9 mouse cellular contexts compared by ENCODE assay signal in genomic region chr1:97918495-97918894, GRCm38 (mm10).
A peak's percentile ranks its signal among the peaks of the same experiment; 100 is the strongest.
DNase-seq lines count a peak whose midpoint lies in the region; ATAC-seq and TF ChIP-seq lines count a peak whose summit lies in the region.
"Had no signal": no experiment of that assay in that cellular context is flagged by ENCODE, and none has a peak within 500 bp of the region (broad histone marks: within the 10 kb centered on the region; RNA-seq: fewer than 3 reads in every experiment).

No protein-coding gene starts in this region.

- no peak overlapping the region for H3K4me3 ChIP-seq in forebrain, embryonic 14.5 days (ENCODE audit: low read depth, low read length)
- H3K4me3 ChIP-seq in forebrain, postnatal 0 days (ENCODE audit: low read depth, low read length): no peak overlapping the region
- H3K4me3 ChIP-seq in kidney, embryonic 14.5 days (ENCODE audit: low read length): no peak overlapping the region

- WGBS in forebrain, embryonic 14.5 days: 83% methylated on average over 8 of the region's 8 CpGs
- WGBS in forebrain, postnatal 0 days: 81% methylated on average over 8 of the region's 8 CpGs
- WGBS in kidney, embryonic 14.5 days: 15% methylated on average over 8 of the region's 8 CpGs

- H3K27me3 ChIP-seq in forebrain, embryonic 14.5 days (replicated peaks; ENCODE audit: control insufficient read depth, insufficient read depth, low read length): no peaks in the 10 kb centered on the region
- H3K27me3 ChIP-seq in forebrain, postnatal 0 days (ENCODE audit: insufficient read depth, low read length): no peaks in the 10 kb centered on the region
- no peaks in the 10 kb centered on the region for H3K27me3 ChIP-seq in kidney, embryonic 14.5 days (ENCODE audit: control insufficient read depth, insufficient read depth, low read length)

- no peak overlapping the region for H3K9ac ChIP-seq in forebrain, embryonic 14.5 days (ENCODE audit: low read length)
- no peak overlapping the region for H3K9ac ChIP-seq in forebrain, postnatal 0 days
- no peak overlapping the region for H3K9ac ChIP-seq in kidney, embryonic 14.5 days (ENCODE audit: low read depth, low read length)

- no peak for DNase-seq in forebrain, embryonic 14.5 days (ENCODE audit: low spot score)
- DNase-seq in forebrain, postnatal 0 days: no peak
- DNase-seq in embryo, embryonic 10.5 days (ENCODE audit: low spot score): peak; percentile 30
- peak; percentile 73 for DNase-seq in lung, postnatal 10 days
- DNase-seq in cerebellum, postnatal 36 days: no peak
- DNase-seq in adrenal gland, adult 2 months: no peak
- DNase-seq in cerebellum, adult 11-12 months: no peak
- DNase-seq: spleen, adult 18-20 months had no signal

- peaks cover 3% of the 10 kb centered on the region; the same call in 1 of the 2 replicates for H3K4me1 ChIP-seq in forebrain, embryonic 14.5 days (ENCODE audit: control insufficient read depth, insufficient read depth, low read length)
- no peaks in the 10 kb centered on the region for H3K4me1 ChIP-seq in forebrain, postnatal 0 days (ENCODE audit: insufficient read depth)
- H3K4me1 ChIP-seq in kidney, embryonic 14.5 days (ENCODE audit: control insufficient read depth, insufficient read depth, low read length): no peaks in the 10 kb centered on the region

- no peak for TF ChIP-seq CTCF in forebrain, postnatal 0 days (IDR thresholded peaks at IDR 0.05; ENCODE audit: low read depth)

- H3K27ac ChIP-seq in forebrain, embryonic 14.5 days (ENCODE audit: low read depth, low read length): no peak overlapping the region
- no peak overlapping the region for H3K27ac ChIP-seq in forebrain, postnatal 0 days (ENCODE audit: low read depth, low read length)
- H3K27ac ChIP-seq in kidney, embryonic 14.5 days (ENCODE audit: low read depth, low read length): no peak overlapping the region

- H3K4me2 ChIP-seq in forebrain, embryonic 14.5 days (ENCODE audit: low read length): no peak overlapping the region
- no peak overlapping the region for H3K4me2 ChIP-seq in forebrain, postnatal 0 days (ENCODE audit: low read depth)
- no peak overlapping the region; the same call in 1 of the 2 replicates for H3K4me2 ChIP-seq in kidney, embryonic 14.5 days (replicated peaks; ENCODE audit: low read depth, low read length)

- H3K9me3 ChIP-seq in forebrain, embryonic 14.5 days (replicated peaks; ENCODE audit: control insufficient read depth, low read length): no peaks in the 10 kb centered on the region
- H3K9me3 ChIP-seq in forebrain, postnatal 0 days (ENCODE audit: low read length): no peaks in the 10 kb centered on the region
- H3K9me3 ChIP-seq in kidney, embryonic 14.5 days (ENCODE audit: control insufficient read depth, low read length): no peaks in the 10 kb centered on the region

- no peaks in the 10 kb centered on the region for H3K36me3 ChIP-seq in forebrain, embryonic 14.5 days (ENCODE audit: control insufficient read depth, insufficient read depth, low read length)
- no peaks in the 10 kb centered on the region for H3K36me3 ChIP-seq in forebrain, postnatal 0 days (ENCODE audit: insufficient read depth)
- H3K36me3 ChIP-seq in kidney, embryonic 14.5 days (ENCODE audit: control insufficient read depth, insufficient read depth, low read length): no peaks in the 10 kb centered on the region

- ATAC-seq in forebrain, embryonic 14.5 days: peak; percentile 44
- ATAC-seq in forebrain, postnatal 0 days: no peak
- ATAC-seq in kidney, embryonic 14.5 days (ENCODE audit: low FRiP score, low TSS enrichment): peak; percentile 91

Comparison
In these comparisons a context has a peak if more than half of its experiments do, and no peak if none do; other contexts are left out.
1. DNase-seq: peak in embryo, embryonic 10.5 days (single experiment) and lung, postnatal 10 days (single experiment); none in forebrain, embryonic 14.5 days (single experiment), forebrain, postnatal 0 days (single experiment), cerebellum, postnatal 36 days (0 of 2), adrenal gland, adult 2 months (single experiment) and cerebellum, adult 11-12 months (single experiment).